Mouse (Mus musculus) common myeloid progenitor, adult 5-6 weeks (primary cell): Measurements from ENCODE around the gene Agbl1. TPM values are rescaled to one million over a fixed set of nuclear protein-coding genes. Genes with fewer than 3 reads are reported as not detected.

Source experiments
- ATAC-seq: replicated peaks from 2 replicates; pipeline ENCODE4 v1.8.0; 2016; ENCODE audit warnings: low read depth, mild to moderate bottlenecking, moderate TSS enrichment, inconsistent platforms; ENCODE audit not compliant: poor library complexity, severe bottlenecking
- total RNA-seq: library from RNA; stranded (forward); fragments of 200-1000, 187-1606 nt; gene quantifications from 2 replicates; pipeline ENCODE4 v1.2.3, GENCODE M21; 2017

Agbl1 gene
- total RNA-seq, 1 experiment from 2014 or later, result not detected

DNA sequence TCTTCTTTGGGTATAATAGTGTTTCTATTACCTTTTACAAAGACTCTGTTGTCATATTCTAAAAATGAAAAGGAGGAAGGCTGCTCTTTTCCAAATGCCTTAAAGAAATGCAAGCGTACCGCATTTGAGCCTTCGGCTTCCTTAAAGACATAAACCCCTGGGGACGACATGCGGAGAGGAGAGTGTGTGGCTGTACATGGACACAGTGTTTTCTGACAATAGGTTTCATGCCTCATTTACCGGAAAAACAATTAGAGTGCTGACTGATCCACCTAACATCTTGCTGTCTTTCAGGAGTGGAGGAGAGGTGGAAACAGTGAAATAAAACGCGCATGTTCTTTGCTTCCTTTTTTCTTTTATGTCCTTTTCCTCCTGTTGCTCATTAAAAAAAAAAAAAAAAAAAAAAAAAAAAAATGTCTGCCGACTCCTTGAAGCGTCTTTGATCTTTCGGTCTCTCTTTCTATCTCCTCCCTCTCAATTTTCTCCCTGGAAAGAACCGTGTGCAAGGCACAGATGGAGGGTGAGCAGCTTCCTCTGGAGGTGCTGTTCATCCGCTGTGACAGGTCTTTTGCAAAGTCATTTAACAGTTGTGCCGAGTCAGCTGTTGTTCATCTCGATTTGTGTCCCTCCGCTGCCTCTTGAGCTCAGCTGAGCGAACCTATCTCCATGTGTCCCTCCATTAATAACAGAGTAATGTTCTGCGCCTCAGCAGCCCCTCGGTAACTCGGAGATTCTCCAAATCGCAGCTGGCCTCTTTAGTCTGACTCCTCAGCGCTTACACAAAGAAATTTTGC lies 659.9 kb downstream of the Agbl1 start:
- ATAC-seq, result no peak

DNA sequence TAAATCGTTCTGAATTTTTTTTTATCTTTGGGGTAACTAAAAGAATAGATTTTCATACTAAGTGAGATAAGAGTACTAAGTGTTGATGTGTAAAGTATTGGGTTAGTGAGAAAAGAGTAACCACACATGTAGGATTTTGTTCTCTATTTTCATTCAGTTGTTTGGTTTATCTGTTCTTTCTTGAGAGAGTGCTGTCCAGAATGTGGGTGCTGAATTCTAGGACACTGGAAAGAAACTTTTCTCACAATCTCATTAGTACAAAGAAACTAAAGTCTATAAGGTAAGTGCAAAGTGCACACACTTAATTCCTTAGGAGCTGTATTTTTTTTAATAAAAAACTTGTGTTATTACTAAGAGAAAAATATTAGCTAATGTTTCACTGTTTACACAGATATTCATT lies 674.4 kb downstream of the Agbl1 start:
- no peak for ATAC-seq

GRCm38 (mm10) chr7:76911672-76912071 lies 682.0 kb downstream of the Agbl1 start:
- ATAC-seq, result no peak

GRCm38 (mm10) chr7:76918871-76919270 lies 689.2 kb downstream of the Agbl1 start:
- ATAC-seq, result no peak

DNA sequence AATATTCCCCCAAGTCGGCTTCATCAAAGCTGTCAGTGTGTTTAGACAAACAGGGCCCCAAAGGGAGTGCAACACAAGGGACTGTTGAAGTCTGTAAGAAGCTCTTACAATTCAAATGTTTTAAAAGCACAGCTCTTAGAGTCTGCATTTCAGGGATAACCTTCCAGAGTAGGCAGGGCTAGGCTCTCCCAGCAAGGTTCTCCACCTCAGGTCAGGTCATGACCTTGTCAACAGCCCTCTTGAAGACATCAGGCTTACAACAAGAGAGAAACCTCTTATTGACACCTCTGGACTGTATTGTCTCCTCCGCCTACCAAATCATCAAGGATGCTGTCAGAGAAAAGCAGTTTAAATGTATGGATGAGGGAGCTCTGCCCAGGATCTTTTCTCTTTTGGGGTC lies 692.0 kb downstream of the Agbl1 start:
- no peak for ATAC-seq

GRCm38 (mm10) chr7:76935219-76935618 lies 705.5 kb downstream of the Agbl1 start:
- no peak for ATAC-seq

GRCm38 (mm10) chr7:76941531-76941930 lies 711.8 kb downstream of the Agbl1 start:
- peak; percentile 78 for ATAC-seq

DNA sequence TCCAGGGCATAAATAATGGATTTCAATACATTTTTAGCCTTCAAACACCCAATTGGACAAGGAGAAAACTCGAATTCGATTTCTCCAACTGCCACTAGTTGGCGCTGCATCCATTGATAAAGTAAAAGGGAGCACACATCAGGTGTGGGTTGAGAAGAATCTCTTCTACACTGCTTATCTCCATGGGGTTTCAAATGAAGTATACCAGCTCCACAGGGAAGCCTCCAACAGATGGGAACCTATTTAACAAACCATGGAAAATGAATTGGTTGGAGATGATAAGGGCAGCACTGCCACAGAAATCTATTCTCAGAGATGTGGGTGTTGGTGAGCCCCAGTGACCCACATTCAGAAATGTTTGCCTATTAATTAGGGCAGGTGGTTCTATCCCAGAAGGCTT lies 741.6 kb downstream of the Agbl1 start:
- peak; percentile 68; the same call in 1 of the 2 replicates for ATAC-seq

- ATAC-seq, result no peak
Measured at GRCm38 (mm10) chr7:77009571-77009970, 779.9 kb downstream of the Agbl1 start.

DNA sequence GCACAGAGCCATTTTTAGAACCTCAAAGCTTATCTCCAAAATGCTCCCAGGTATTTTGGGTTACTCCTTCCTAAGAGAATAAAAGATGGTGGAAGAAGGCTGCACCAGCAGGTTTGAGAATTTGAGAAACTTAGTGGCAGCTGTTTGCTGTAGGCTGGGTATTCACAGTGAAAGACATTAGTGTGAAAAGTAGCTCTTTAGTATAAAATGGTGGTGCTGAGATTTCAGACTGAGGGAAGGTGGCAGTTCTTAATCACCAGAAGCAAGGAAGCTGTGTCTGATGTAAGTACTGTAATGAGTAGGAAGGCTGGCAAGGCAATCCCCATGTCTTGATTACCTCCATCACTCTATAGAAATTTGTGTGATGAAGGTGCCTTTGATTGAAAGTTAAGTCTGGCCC lies 799.3 kb downstream of the Agbl1 start:
- ATAC-seq, result no peak

DNA sequence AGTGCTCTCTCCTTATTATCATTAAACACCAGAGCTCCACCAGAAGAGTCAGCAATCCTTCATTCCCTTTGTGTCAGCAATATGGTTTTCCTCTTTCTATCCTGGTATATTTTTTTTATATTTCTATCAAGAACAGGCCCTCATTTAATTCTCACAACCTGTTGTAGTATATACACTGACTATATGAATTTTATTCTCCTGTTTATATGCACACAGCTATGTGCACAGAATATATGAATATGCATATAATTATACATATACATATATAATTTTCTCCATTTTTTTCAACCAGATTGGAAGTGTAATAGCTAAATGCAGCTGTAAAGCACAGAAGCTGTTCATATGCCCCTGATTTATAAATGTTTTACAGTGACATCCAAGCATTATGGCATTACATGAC lies 846.3 kb downstream of the Agbl1 start:
- ATAC-seq, result no peak

DNA sequence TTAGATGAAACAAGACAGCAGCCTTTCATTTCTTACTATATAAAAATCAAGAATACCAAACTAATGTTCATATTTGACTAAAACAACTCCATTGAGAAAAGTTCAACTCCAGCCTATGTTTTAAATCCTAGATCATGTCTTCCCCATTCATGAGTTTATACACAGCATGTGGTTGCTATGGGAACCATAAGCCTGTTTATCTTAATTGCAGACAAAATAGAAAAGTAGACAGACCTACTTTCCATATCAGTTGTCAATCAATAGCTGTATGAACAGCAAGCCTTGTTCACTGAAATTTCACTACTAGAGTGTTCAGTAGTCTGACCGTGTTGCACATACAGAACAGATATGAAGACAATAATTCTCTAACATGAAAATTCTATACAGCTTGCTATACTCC lies 857.6 kb downstream of the Agbl1 start:
- ATAC-seq, result no peak

GRCm38 (mm10) chr7:77095153-77095552 lies 865.5 kb downstream of the Agbl1 start:
- ATAC-seq, result peak; percentile 99

GRCm38 (mm10) chr7:77114021-77114420 lies 884.3 kb downstream of the Agbl1 start:
- no peak for ATAC-seq

DNA sequence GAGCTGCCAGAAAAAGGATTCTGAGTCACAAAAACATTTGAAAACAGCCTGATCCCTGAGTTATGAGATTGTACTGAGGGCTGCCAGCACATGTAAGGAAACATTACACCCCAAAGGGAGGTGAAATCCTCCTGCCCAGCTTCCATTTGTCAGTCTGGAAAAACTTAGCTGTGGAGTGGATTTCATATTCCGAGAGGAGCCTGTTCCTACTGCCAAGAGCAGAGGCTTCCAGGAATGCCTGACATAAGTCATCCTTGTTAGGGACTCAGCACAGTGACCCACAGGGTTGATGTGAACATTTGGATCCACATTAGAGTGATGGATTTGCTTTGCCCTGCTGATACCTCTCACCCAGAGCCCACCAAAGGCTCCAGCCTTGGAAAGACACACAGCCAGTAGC lies 899.4 kb downstream of the Agbl1 start:
- ATAC-seq, result no peak

- peak; percentile 71 for ATAC-seq
Measured at GRCm38 (mm10) chr7:77131950-77132349, 902.3 kb downstream of the Agbl1 start.

DNA sequence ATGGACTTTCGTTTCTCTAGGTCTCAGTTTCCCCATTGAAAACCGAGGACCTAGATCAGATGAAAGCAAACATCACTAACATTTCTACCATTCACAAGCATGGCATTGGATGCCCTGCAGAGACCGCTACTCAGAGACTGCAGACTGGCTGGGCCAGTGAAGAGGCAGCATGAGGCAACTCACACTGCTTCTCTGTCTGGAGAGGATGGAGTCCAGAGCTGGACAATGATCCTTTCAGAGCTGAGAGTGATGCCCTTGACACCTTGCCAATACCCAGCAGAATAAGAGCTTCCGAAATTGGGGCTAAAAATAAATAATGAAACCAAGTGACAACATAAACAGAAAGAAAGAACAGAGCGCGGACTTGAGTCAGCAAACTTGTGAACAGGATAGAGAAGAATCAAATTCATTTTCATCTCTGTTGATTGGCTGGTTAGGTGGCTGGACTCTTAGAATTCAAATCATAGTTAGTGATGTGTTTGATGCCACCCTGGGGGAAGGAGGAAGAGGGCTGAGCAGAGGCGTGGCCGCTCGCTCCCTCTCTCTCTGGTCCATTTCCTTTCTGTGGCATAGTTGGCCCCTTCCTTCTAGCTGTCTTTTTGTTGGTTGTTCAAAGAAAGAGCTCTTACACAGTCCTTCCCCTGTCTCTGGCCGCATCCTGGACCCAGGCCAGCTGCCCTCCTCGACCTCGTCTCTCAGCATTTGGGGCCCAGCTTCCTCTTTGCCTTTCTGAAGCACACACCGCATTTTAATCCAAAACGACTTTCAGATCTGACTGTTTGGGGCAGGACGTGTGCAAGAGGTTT lies 903.1 kb downstream of the Agbl1 start:
- ATAC-seq, result peak; percentile 92

GRCm38 (mm10) chr7:77134860-77135259 lies 905.2 kb downstream of the Agbl1 start:
- ATAC-seq, result no peak

DNA sequence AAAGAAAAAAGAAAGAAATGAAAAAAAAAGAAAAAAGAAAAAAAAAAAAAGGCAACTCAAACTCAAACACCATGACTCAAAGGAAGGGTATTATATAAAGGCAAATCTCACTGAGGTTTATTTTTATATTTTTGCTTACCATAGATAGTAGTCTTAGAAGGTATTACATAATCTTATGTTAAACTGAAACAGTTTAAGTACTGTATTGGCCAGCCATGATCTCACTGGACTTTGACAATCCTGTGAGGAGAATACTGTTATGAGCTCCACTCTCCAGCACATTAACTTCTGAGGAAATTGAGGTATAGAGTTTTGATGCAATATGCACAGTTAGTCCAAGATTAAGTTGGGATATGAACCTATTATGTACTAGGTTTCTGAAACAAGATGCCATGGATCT lies 909.0 kb downstream of the Agbl1 start:
- no peak for ATAC-seq

- no peak for ATAC-seq
Measured at GRCm38 (mm10) chr7:77147527-77147926, 917.8 kb downstream of the Agbl1 start.

DNA sequence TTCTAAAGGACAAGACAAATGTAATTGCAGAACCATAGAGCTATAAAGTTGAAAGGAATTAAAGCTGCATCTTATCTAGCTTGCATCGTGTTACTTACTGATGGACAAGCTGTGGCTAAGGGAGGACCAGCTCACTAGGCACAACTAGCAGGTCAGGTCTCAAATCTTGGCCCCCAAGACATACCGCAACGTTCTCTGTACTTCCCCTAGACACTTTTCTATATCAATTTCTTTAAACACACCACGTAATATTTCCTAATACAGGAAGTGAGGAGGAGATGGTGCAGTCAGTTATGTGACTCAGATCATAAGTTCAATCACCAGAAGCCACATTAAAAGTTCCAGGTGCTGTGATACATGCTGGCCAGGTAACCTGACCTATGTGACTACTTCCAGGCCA lies 919.1 kb downstream of the Agbl1 start:
- ATAC-seq, result peak; percentile 32; the same call in 1 of the 2 replicates
